Mouse (Mus musculus): ENCODE results near the gene Cdkl2. TPM values are rescaled to one million over a fixed set of nuclear protein-coding genes. Genes with fewer than 3 reads are reported as not detected.

Gene Cdkl2
- total and polyA plus RNA-seq, 3 experiments = 0.51 to 1.0 (median 0.54) TPM

- H3K4me1 ChIP-seq (ENCODE audit: control insufficient read depth in 1 of 2, insufficient read depth in 2 of 2) = peaks cover 4 to 45% of the 10 kb centered on the region in 2 experiments; a peak in 3 of 4 replicates
- no peak overlapping the region for H3K27ac ChIP-seq (ENCODE audit: insufficient read depth, low read depth)
- no peaks in the 10 kb centered on the region for H3K27me3 ChIP-seq (replicated peaks)
- H3K36me3 ChIP-seq (replicated peaks in 1 of 2; ENCODE audit: control insufficient read depth in 1 of 2, insufficient read depth in 1 of 2, low read length in 1 of 2) = peaks cover 0 to 21% of the 10 kb centered on the region in 2 experiments
- no peak for DNase-seq (ENCODE audit: extremely low read depth)
- TF ChIP-seq JUND (conservative IDR thresholded peaks at IDR 0.05; ENCODE audit: low read depth, low read length) = no peak
- TF ChIP-seq CTCF (conservative IDR thresholded peaks at IDR 0.05 in 1 of 2, IDR thresholded peaks at IDR 0.05 in 1 of 2; ENCODE audit: low read depth in 2 of 2, low read length in 2 of 2) = no peak
- no peak for TF ChIP-seq MYC (IDR thresholded peaks at IDR 0.05; ENCODE audit: low read depth, low read length)
- TF ChIP-seq ELF1 (IDR thresholded peaks at IDR 0.05; ENCODE audit: low read depth, low read length) = no peak
- TF ChIP-seq PAX5 (IDR thresholded peaks at IDR 0.05; ENCODE audit: low read length) = no peak
- no peak for TF ChIP-seq MEF2A (IDR thresholded peaks at IDR 0.05; ENCODE audit: borderline replicate concordance, low read depth, low read length)
- TF ChIP-seq GABPA (IDR thresholded peaks at IDR 0.05; ENCODE audit: insufficient replicate concordance, low read depth, low read length) = no peak
- no peak for TF ChIP-seq IRF4 (IDR thresholded peaks at IDR 0.05; ENCODE audit: low read depth, low read length)
- TF ChIP-seq NELFE (IDR thresholded peaks at IDR 0.05; ENCODE audit: low read depth, low read length) = no peak
- TF ChIP-seq CHD2 (IDR thresholded peaks at IDR 0.05; ENCODE audit: low read length) = no peak
- TF ChIP-seq ETS1 (conservative IDR thresholded peaks at IDR 0.05; ENCODE audit: low read depth, low read length) = no peak
- TF ChIP-seq KAT2A (IDR thresholded peaks at IDR 0.05; ENCODE audit: insufficient replicate concordance, low read length) = no peak
- no peak for TF ChIP-seq UBTF (IDR thresholded peaks at IDR 0.05; ENCODE audit: low read depth, low read length)
- TF ChIP-seq HCFC1 (IDR thresholded peaks at IDR 0.05; ENCODE audit: low read depth, low read length) = no peak
- no peak for TF ChIP-seq MAX (IDR thresholded peaks at IDR 0.05; ENCODE audit: low read length)
- no peak for TF ChIP-seq ZKSCAN1 (IDR thresholded peaks at IDR 0.05; ENCODE audit: borderline replicate concordance, low read depth, low read length)
- TF ChIP-seq POLR2AphosphoS2 (IDR thresholded peaks at IDR 0.05; ENCODE audit: low read depth, low read length) = no peak
- TF ChIP-seq TCF12 (IDR thresholded peaks at IDR 0.05; ENCODE audit: low read depth, low read length) = no peak
- no peak overlapping the region for H3K9ac ChIP-seq (ENCODE audit: insufficient read depth, low read depth)
- dilution Hi-C loops (cut with MboI; ENCODE audit: extremely low pct_ligation_motif_present, extremely low pct_unique_long_range_greater_than_20kb, low sequenced_read_pairs) = no loop called here
- H3K79me2 ChIP-seq (replicated peaks; ENCODE audit: control insufficient read depth, extremely low read depth, insufficient read depth, poor library complexity, severe bottlenecking) = peaks cover 71% of the 10 kb centered on the region
- H3K4me3 ChIP-seq (replicated peaks in 1 of 3; ENCODE audit: low read depth in 2 of 3, low read length in 2 of 3, poor library complexity in 1 of 3) = no peak overlapping the region
- H3K9me3 ChIP-seq (replicated peaks; ENCODE audit: low read length) = no peaks in the 10 kb centered on the region
- in situ Hi-C loops (cut with MboI; ENCODE audit: low pct_ligation_motif_present, low pct_unique_long_range_greater_than_20kb, low sequenced_read_pairs) = no loop called here
- H3K4me2 ChIP-seq (ENCODE audit: insufficient read depth, low read depth, poor library complexity, severe bottlenecking) = 0 out of 2 replicates have a peak overlapping the region, but pooled peaks have one; percentile 12
These were observed 36.7 kb upstream of the Cdkl2 start for GRCm38 (mm10) chr5:92080400-92080799.

- H3K4me3 ChIP-seq (replicated peaks in 1 of 3; ENCODE audit: low read depth in 2 of 3, low read length in 2 of 3, poor library complexity in 1 of 3) = no peak overlapping the region
These were observed 35.6 kb upstream of the Cdkl2 start for GRCm38 (mm10) chr5:92079304-92079703.

More at GRCm38 (mm10) chr5:92079304-92079703, 35.6 kb upstream of the Cdkl2 start:
- H3K4me2 ChIP-seq (ENCODE audit: insufficient read depth, low read depth, poor library complexity, severe bottlenecking) = no peak overlapping the region
- TF ChIP-seq MAFK (IDR thresholded peaks at IDR 0.05; ENCODE audit: insufficient replicate concordance, low read length) (no peak), TCF12 (IDR thresholded peaks at IDR 0.05; ENCODE audit: low read depth, low read length) (no peak), ZKSCAN1 (IDR thresholded peaks at IDR 0.05; ENCODE audit: borderline replicate concordance, low read depth, low read length) (no peak), CHD1 (IDR thresholded peaks at IDR 0.05; ENCODE audit: low read depth, low read length) (no peak), ZNF384 (IDR thresholded peaks at IDR 0.05; ENCODE audit: low read depth, low read length) (no peak), RAD21 (IDR thresholded peaks at IDR 0.05; ENCODE audit: low read depth, low read length) (no peak), KAT2A (IDR thresholded peaks at IDR 0.05; ENCODE audit: insufficient replicate concordance, low read length) (no peak), SMC3 (IDR thresholded peaks at IDR 0.05; ENCODE audit: low read depth, low read length) (no peak), IRF4 (IDR thresholded peaks at IDR 0.05; ENCODE audit: low read depth, low read length) (no peak), JUND (conservative IDR thresholded peaks at IDR 0.05; ENCODE audit: low read depth, low read length) (no peak), BHLHE40 (IDR thresholded peaks at IDR 0.05; ENCODE audit: low read depth, low read length) (no peak), ZMIZ1 (IDR thresholded peaks at IDR 0.05; ENCODE audit: low read depth, low read length) (no peak)
- DNase-seq (ENCODE audit: extremely low read depth) = no peak
- H3K9me3 ChIP-seq (replicated peaks; ENCODE audit: low read length) = no peaks in the 10 kb centered on the region
- H3K79me2 ChIP-seq (replicated peaks; ENCODE audit: control insufficient read depth, extremely low read depth, insufficient read depth, poor library complexity, severe bottlenecking) = peaks cover 82% of the 10 kb centered on the region
- H3K27me3 ChIP-seq (replicated peaks) = no peaks in the 10 kb centered on the region
- dilution Hi-C loops (cut with MboI; ENCODE audit: extremely low pct_ligation_motif_present, extremely low pct_unique_long_range_greater_than_20kb, low sequenced_read_pairs) (no loop called here), in situ Hi-C loops (cut with MboI; ENCODE audit: low pct_ligation_motif_present, low pct_unique_long_range_greater_than_20kb, low sequenced_read_pairs) (no loop called here)
- peaks cover 0 to 27% of the 10 kb centered on the region in 2 experiments for H3K36me3 ChIP-seq (replicated peaks in 1 of 2; ENCODE audit: control insufficient read depth in 1 of 2, insufficient read depth in 1 of 2, low read length in 1 of 2)
- H3K9ac ChIP-seq (ENCODE audit: insufficient read depth, low read depth) = no peak overlapping the region
- H3K4me1 ChIP-seq (ENCODE audit: control insufficient read depth in 1 of 2, insufficient read depth in 2 of 2) = peaks cover 4 to 38% of the 10 kb centered on the region in 2 experiments; a peak in 3 of 4 replicates
- no peak overlapping the region for H3K27ac ChIP-seq (ENCODE audit: insufficient read depth, low read depth)
